In genomic region chr2:178125427-178125826, GRCm38 (mm10) we compare ENCODE assay signal across 17 mouse cellular contexts. TPM values are rescaled to one million over a fixed set of nuclear protein-coding genes. Genes with fewer than 3 reads are reported as not detected.
DNase-seq lines count a peak whose midpoint lies in the region; ATAC-seq lines count a peak whose summit lies in the region.
"Had no signal": no experiment of that assay in that cellular context is flagged by ENCODE, and none has a peak within 500 bp of the region (broad histone marks: within the 10 kb centered on the region; RNA-seq: fewer than 3 reads in every experiment).

No protein-coding gene starts in this region.

- H3K4me3 ChIP-seq in forebrain, embryonic 10.5 days, result no peak overlapping the region
- no peak overlapping the region for H3K4me3 ChIP-seq in forebrain, embryonic 16.5 days (replicated peaks; ENCODE audit: low read length)
- no peak overlapping the region for H3K4me3 ChIP-seq in limb, embryonic 11.5 days (ENCODE audit: low read depth, low read length)
- H3K4me3 ChIP-seq: forebrain, embryonic 12.5 days; kidney, embryonic 15.5 days; liver, embryonic 15.5 days had no signal

- WGBS in forebrain, embryonic 10.5 days, result 80% methylated on average over 8 of the region's 8 CpGs
- 87% methylated on average over 8 of the region's 8 CpGs for WGBS in forebrain, embryonic 16.5 days
- WGBS in limb, embryonic 11.5 days, result 78% methylated on average over 8 of the region's 8 CpGs

- H3K27ac ChIP-seq in forebrain, embryonic 10.5 days, result no peak overlapping the region
- no peak overlapping the region for H3K27ac ChIP-seq in forebrain, embryonic 16.5 days (ENCODE audit: low read length)
- no peak overlapping the region for H3K27ac ChIP-seq in limb, embryonic 11.5 days (replicated peaks; ENCODE audit: low read depth, low read length)
- H3K27ac ChIP-seq: forebrain, embryonic 12.5 days; kidney, embryonic 15.5 days; liver, embryonic 15.5 days had no signal

- H3K9ac ChIP-seq in forebrain, embryonic 16.5 days (replicated peaks; ENCODE audit: low read depth, low read length), result no peak overlapping the region
- H3K9ac ChIP-seq in limb, embryonic 11.5 days (ENCODE audit: low read length), result no peak overlapping the region
- H3K9ac ChIP-seq: forebrain, embryonic 12.5 days; kidney, embryonic 15.5 days; liver, embryonic 15.5 days had no signal

- DNase-seq in forebrain, embryonic 10.5 days (ENCODE audit: extremely low spot score, low spot score), result peak; percentile 12
- DNase-seq in layer of hippocampus, postnatal 10 days (ENCODE audit: low spot score in 2 of 2), result peak; percentile 2 to 8
- no peak for DNase-seq in layer of hippocampus, adult 18-20 months (ENCODE audit: low spot score in 2 of 2)
- peak; percentile 45 for DNase-seq in testis, postnatal 10 days (ENCODE audit: low spot score)
- DNase-seq in testis, postnatal 14 days (ENCODE audit: low spot score), result no peak
- DNase-seq in limb, embryonic 11.5 days (ENCODE audit: low spot score), result peak; percentile 18
- DNase-seq in gastrocnemius, postnatal 25 days, result no peak
- DNase-seq: adrenal gland, postnatal 25 days; gastrocnemius, postnatal 14 days; lung, postnatal 14 days had no signal

- H3K4me2 ChIP-seq in forebrain, embryonic 16.5 days (ENCODE audit: low read length), result no peak overlapping the region
- no peak overlapping the region for H3K4me2 ChIP-seq in limb, embryonic 11.5 days (ENCODE audit: low read depth, severe bottlenecking)
- H3K4me2 ChIP-seq: forebrain, embryonic 12.5 days; kidney, embryonic 15.5 days; liver, embryonic 15.5 days had no signal

- no peak for ATAC-seq in forebrain, embryonic 16.5 days
- ATAC-seq in limb, embryonic 11.5 days (ENCODE audit: insufficient number of reproducible peaks, low FRiP score, low TSS enrichment, low read depth), result no peak
- ATAC-seq: activated CD4-positive, CD25-positive, alpha-beta regulatory T cell, adult 4 months; inflammation-experienced regulatory T-cells, adult 6 months had no signal

- H3K36me3 ChIP-seq in forebrain, embryonic 10.5 days (replicated peaks), result no peaks in the 10 kb centered on the region
- H3K36me3 ChIP-seq in forebrain, embryonic 16.5 days (ENCODE audit: control insufficient read depth, insufficient read depth), result no peaks in the 10 kb centered on the region
- no peaks in the 10 kb centered on the region for H3K36me3 ChIP-seq in limb, embryonic 11.5 days (ENCODE audit: control insufficient read depth, insufficient read depth, low read length)
- H3K36me3 ChIP-seq: forebrain, embryonic 12.5 days; kidney, embryonic 15.5 days; liver, embryonic 15.5 days had no signal

- peaks cover 22% of the 10 kb centered on the region for H3K4me1 ChIP-seq in forebrain, embryonic 10.5 days
- no peaks in the 10 kb centered on the region for H3K4me1 ChIP-seq in forebrain, embryonic 16.5 days (replicated peaks; ENCODE audit: control insufficient read depth, insufficient read depth, low read length)
- peaks cover 15% of the 10 kb centered on the region for H3K4me1 ChIP-seq in limb, embryonic 11.5 days (ENCODE audit: control insufficient read depth, insufficient read depth, low read length)
- H3K4me1 ChIP-seq: forebrain, embryonic 12.5 days; liver, embryonic 15.5 days had no signal

- H3K27me3 ChIP-seq in forebrain, embryonic 10.5 days (ENCODE audit: poor library complexity, severe bottlenecking), result peaks cover 10% of the 10 kb centered on the region
- H3K27me3 ChIP-seq in forebrain, embryonic 16.5 days (replicated peaks; ENCODE audit: control insufficient read depth, insufficient read depth, low read length), result no peaks in the 10 kb centered on the region
- H3K27me3 ChIP-seq in limb, embryonic 11.5 days (ENCODE audit: control insufficient read depth, insufficient read depth, low read length), result no peaks in the 10 kb centered on the region

- no peaks in the 10 kb centered on the region for H3K9me3 ChIP-seq in forebrain, embryonic 10.5 days
- no peaks in the 10 kb centered on the region for H3K9me3 ChIP-seq in forebrain, embryonic 16.5 days (ENCODE audit: control insufficient read depth, low read length)
- H3K9me3 ChIP-seq in limb, embryonic 11.5 days (ENCODE audit: control insufficient read depth, low read length), result no peaks in the 10 kb centered on the region
- H3K9me3 ChIP-seq: forebrain, embryonic 12.5 days; kidney, embryonic 15.5 days; liver, embryonic 15.5 days had no signal

RNA-seq across cellular contexts. Expression of gene Phactr3, which starts 6.7 kb away (rescaled TPM):
- 4.2 and 4.9 TPM in 2 replicates for polyA plus RNA-seq in forebrain, embryonic 10.5 days (2016; fragmentation: Nextera tagmentation; extraction: Ambion mirVana)
- polyA plus RNA-seq in forebrain, embryonic 16.5 days (2015; fragmentation: Nextera tagmentation; extraction: Ambion mirVana), result 59.8 and 71.8 TPM in 2 replicates
- 100 to 1,000 TPM; 113 to 115 TPM for total RNA-seq in layer of hippocampus, postnatal 10 days (2021)
- total RNA-seq in layer of hippocampus, adult 18-20 months (2021), result 100 to 1,000 TPM; 146 to 149 TPM
- polyA plus RNA-seq in limb, embryonic 11.5 days (2014; fragmentation: Nextera tagmentation; extraction: Ambion mirVana), result 4.2 and 4.3 TPM in 2 replicates
- not detected for total RNA-seq in gastrocnemius, postnatal 25 days (2021)
- total RNA-seq: hematopoietic stem cell, adult 5-6 weeks had no signal

RNA-seq across cellular contexts. Expression of gene Zfp931, which starts 47.2 kb away (rescaled TPM):
- polyA plus RNA-seq in forebrain, embryonic 10.5 days (2016; fragmentation: Nextera tagmentation; extraction: Ambion mirVana), result 18.4 and 19.9 TPM in 2 replicates
- polyA plus RNA-seq in forebrain, embryonic 16.5 days (2015; fragmentation: Nextera tagmentation; extraction: Ambion mirVana), result 14.5 and 16.9 TPM in 2 replicates
- total RNA-seq in layer of hippocampus, postnatal 10 days (2021), result 10 to 100 TPM; 19.0 to 23.8 TPM
- total RNA-seq in layer of hippocampus, adult 18-20 months (2021), result 10 to 100 TPM; 29.1 to 31.8 TPM
- 12.9 and 15.7 TPM in 2 replicates for polyA plus RNA-seq in limb, embryonic 11.5 days (2014; fragmentation: Nextera tagmentation; extraction: Ambion mirVana)
- 10 to 100 TPM in 1 of 2 experiments, 1 to 10 TPM in 1; 9.3 to 11.1 TPM for total RNA-seq in gastrocnemius, postnatal 25 days (2021)

Comparison
In these comparisons a context has a peak if more than half of its experiments do, and no peak if none do; other contexts are left out.
1. DNase-seq: peak in forebrain, embryonic 10.5 days (single experiment), layer of hippocampus, postnatal 10 days (2 of 2), testis, postnatal 10 days (single experiment) and limb, embryonic 11.5 days (single experiment); none in layer of hippocampus, adult 18-20 months (0 of 2), testis, postnatal 14 days (single experiment) and gastrocnemius, postnatal 25 days (single experiment).
2. RNA of gene Phactr3, which starts 6.7 kb away (total RNA-seq): 146 to 149 TPM in layer of hippocampus, adult 18-20 months and 113 to 115 TPM in layer of hippocampus, postnatal 10 days; not detected in gastrocnemius, postnatal 25 days; every median in the first group is over 100 times any median in the second.